Mouse (Mus musculus) embryonic facial prominence, embryonic 15.5 days (tissue): ENCODE results near the gene Arhgap8. TPM values are rescaled to one million over a fixed set of nuclear protein-coding genes. Genes with fewer than 3 reads are reported as not detected.
"Not testable (repeated sequence)": the region's sequence is repeated elsewhere in the genome, so short reads cannot be mapped to it uniquely, and the experiment has no call there.

Experiments used
- ATAC-seq: fragments of 200-750 bp; cut with Nextera tagmentation; 2 replicates; pipeline ENCODE4 v1.8.0; 2017; ENCODE audit warnings: low read depth, moderate TSS enrichment; ENCODE audit not compliant: insufficient number of reproducible peaks, low FRiP score, low TSS enrichment
- H3K27ac ChIP-seq: fragments of 300-500 bp; sonication (generic); replicated peaks from 2 replicates; pipeline ENCODE4 v1.5.1; 2015; ENCODE audit warnings: mild to moderate bottlenecking, inconsistent platforms
- H3K27me3 ChIP-seq: fragments of 300-500 bp; sonication (generic); 2 replicates; pipeline ENCODE4 v1.6.1; 2015; ENCODE audit warnings: inconsistent platforms
- H3K36me3 ChIP-seq: fragments of 300-500 bp; sonication (generic); 2 replicates; pipeline ENCODE4 v1.6.1; 2015; ENCODE audit warnings: mild to moderate bottlenecking, inconsistent platforms
- H3K4me1 ChIP-seq: fragments of 300-500 bp; sonication (generic); 2 replicates; pipeline ENCODE4 v1.6.1; 2015; ENCODE audit warnings: inconsistent platforms
- H3K4me2 ChIP-seq: fragments of 300-500 bp; sonication (generic); replicated peaks from 2 replicates; pipeline ENCODE4 v1.6.1; 2015; ENCODE audit warnings: mild to moderate bottlenecking, inconsistent platforms
- H3K4me3 ChIP-seq: fragments of 300-500 bp; sonication (generic); replicated peaks from 2 replicates; pipeline ENCODE4 v1.5.1; 2015; ENCODE audit warnings: mild to moderate bottlenecking, inconsistent platforms
- H3K9ac ChIP-seq: fragments of 300-500 bp; sonication (generic); 2 replicates; pipeline ENCODE4 v1.6.1; 2015; ENCODE audit warnings: inconsistent platforms
- H3K9me3 ChIP-seq: fragments of 300-500 bp; sonication (generic); replicated peaks from 2 replicates; pipeline ENCODE4 v1.6.1; 2016; ENCODE audit warnings: inconsistent platforms
- WGBS: fragments of 180-500 bp; shearing (Covaris S2); methylation state at CpG from one replicate; pipeline ENCODE4 v1.1.7; 2015; 5-methylcytosine and 5-hydroxymethylcytosine counted together
- polyA plus RNA-seq: library from polyadenylated mRNA; unstranded; fragments of >200 nt; fragmentation: Nextera tagmentation; extraction: Ambion mirVana; gene quantifications from 2 replicates; pipeline ENCODE4 v1.2.1, GENCODE M21; 2015

Gene Arhgap8
- polyA plus RNA-seq, 1 experiment from 2014 or later, result 6.3 TPM

- WGBS, result 43% methylated on average over 11 of the region's 11 CpGs
- H3K27me3 ChIP-seq, result peaks cover 8% of the 10 kb centered on the region
- H3K27ac ChIP-seq, result peak overlapping the region; percentile 67
- H3K4me3 ChIP-seq, result peak overlapping the region; percentile 19
- ATAC-seq, result no peak
- no peak overlapping the region for H3K9ac ChIP-seq
- H3K4me1 ChIP-seq, result peaks cover 23% of the 10 kb centered on the region
- no peaks in the 10 kb centered on the region for H3K36me3 ChIP-seq
- peak overlapping the region; percentile 47 for H3K4me2 ChIP-seq
- no peaks in the 10 kb centered on the region for H3K9me3 ChIP-seq
Measured at GRCm38 (mm10) chr15:84715132-84715531, 4.7 kb upstream of the Arhgap8 start.

GRCm38 (mm10) chr15:84717570-84718270 is 2.1 kb upstream of the Arhgap8 start:
- not testable (repeated sequence) for H3K27me3 ChIP-seq

GRCm38 (mm10) chr15:84718785-84719184 is 1.1 kb upstream of the Arhgap8 start:
- no peak overlapping the region for H3K4me2 ChIP-seq
- H3K36me3 ChIP-seq, result no peaks in the 10 kb centered on the region
- 46% methylated on average over 3 of the region's 3 CpGs for WGBS
- no peak for ATAC-seq
- no peaks in the 10 kb centered on the region for H3K9me3 ChIP-seq
- peaks cover 27% of the 10 kb centered on the region for H3K4me1 ChIP-seq
- H3K27me3 ChIP-seq, result peaks cover 8% of the 10 kb centered on the region
- no peak overlapping the region for H3K4me3 ChIP-seq
- no peak overlapping the region for H3K27ac ChIP-seq
- no peak overlapping the region for H3K9ac ChIP-seq

More at GRCm38 (mm10) chr15:84717570-84718270, 2.1 kb upstream of the Arhgap8 start:
- H3K27ac ChIP-seq, H3K36me3 ChIP-seq, H3K9ac ChIP-seq, H3K9me3 ChIP-seq, H3K4me3 ChIP-seq, ATAC-seq, H3K4me2 ChIP-seq: not testable (repeated sequence)
- peaks cover 28% of the 10 kb centered on the region for H3K4me1 ChIP-seq
- WGBS, result 58% methylated on average over 6 of the region's 6 CpGs

- H3K4me1 ChIP-seq, result peaks cover 17% of the 10 kb centered on the region
- H3K27me3 ChIP-seq, result peaks cover 8% of the 10 kb centered on the region
- peak overlapping the region; percentile 16; the same call in 1 of the 2 replicates for H3K9ac ChIP-seq
- peak overlapping the region; percentile 42 for H3K4me3 ChIP-seq
- peak; percentile 61 for ATAC-seq
- no peaks in the 10 kb centered on the region for H3K36me3 ChIP-seq
- peak overlapping the region; percentile 77 for H3K4me2 ChIP-seq
- no peaks in the 10 kb centered on the region for H3K9me3 ChIP-seq
- H3K27ac ChIP-seq, result no peak overlapping the region
- WGBS, result 5% methylated on average over 33 of the region's 33 CpGs
Measured at GRCm38 (mm10) chr15:84720291-84721204, 696 bp downstream of the Arhgap8 start.

GRCm38 (mm10) chr15:84723656-84724055 is 3.8 kb downstream of the Arhgap8 start:
- H3K4me2 ChIP-seq, H3K27me3 ChIP-seq, H3K36me3 ChIP-seq, H3K9me3 ChIP-seq, H3K27ac ChIP-seq, ATAC-seq, H3K9ac ChIP-seq, H3K4me3 ChIP-seq: not testable (repeated sequence)
- WGBS, result 88% methylated on average over 1 of the region's 1 CpGs
- H3K4me1 ChIP-seq, result peaks cover 25% of the 10 kb centered on the region

- peaks cover 29% of the 10 kb centered on the region for H3K4me1 ChIP-seq
- H3K36me3 ChIP-seq, result no peaks in the 10 kb centered on the region
- WGBS, result 44% methylated on average over 4 of the region's 4 CpGs
- H3K9ac ChIP-seq, result no peak overlapping the region
- no peak for ATAC-seq
- H3K4me2 ChIP-seq, result no peak overlapping the region
- no peaks in the 10 kb centered on the region for H3K9me3 ChIP-seq
- no peak overlapping the region for H3K4me3 ChIP-seq
- no peak overlapping the region for H3K27ac ChIP-seq
- peaks cover 3% of the 10 kb centered on the region for H3K27me3 ChIP-seq
Measured at GRCm38 (mm10) chr15:84724199-84724598, 4.3 kb downstream of the Arhgap8 start.

GRCm38 (mm10) chr15:84729685-84730084 is 9.8 kb downstream of the Arhgap8 start:
- Histone ChIP-seq H3K27ac (no peak overlapping the region), H3K4me1 (peaks cover 15% of the 10 kb centered on the region), H3K27me3 (no peaks in the 10 kb centered on the region), H3K9me3 (no peaks in the 10 kb centered on the region), H3K9ac (no peak overlapping the region), H3K4me3 (no peak overlapping the region), H3K4me2 (no peak overlapping the region), H3K36me3 (no peaks in the 10 kb centered on the region)
- ATAC-seq, result no peak
- WGBS, result 72% methylated on average over 6 of the region's 6 CpGs

- WGBS, result 53% methylated on average over 1 of the region's 1 CpGs
Measured at GRCm38 (mm10) chr15:84730893-84731292, 11.0 kb downstream of the Arhgap8 start.

GRCm38 (mm10) chr15:84731676-84732424 is 12.0 kb downstream of the Arhgap8 start:
- WGBS, result 53% methylated on average over 18 of the region's 18 CpGs
- H3K4me1 ChIP-seq, result peaks cover 21% of the 10 kb centered on the region
- no peaks in the 10 kb centered on the region for H3K27me3 ChIP-seq
- no peaks in the 10 kb centered on the region for H3K9me3 ChIP-seq
- no peaks in the 10 kb centered on the region for H3K36me3 ChIP-seq
- H3K9ac ChIP-seq, result no peak overlapping the region
- H3K27ac ChIP-seq, result no peak overlapping the region
- H3K4me2 ChIP-seq, result no peak overlapping the region
- no peak for ATAC-seq
- H3K4me3 ChIP-seq, result no peak overlapping the region

More at GRCm38 (mm10) chr15:84730893-84731292, 11.0 kb downstream of the Arhgap8 start:
- Histone ChIP-seq H3K4me2 (no peak overlapping the region), H3K9ac (no peak overlapping the region), H3K27ac (no peak overlapping the region), H3K4me1 (peaks cover 15% of the 10 kb centered on the region), H3K36me3 (no peaks in the 10 kb centered on the region), H3K9me3 (no peaks in the 10 kb centered on the region), H3K27me3 (no peaks in the 10 kb centered on the region), H3K4me3 (no peak overlapping the region)
- ATAC-seq, result no peak

GRCm38 (mm10) chr15:84732425-84732749 is 12.5 kb downstream of the Arhgap8 start:
- 53% methylated on average over 4 of the region's 4 CpGs for WGBS
- Histone ChIP-seq H3K9me3 (no peaks in the 10 kb centered on the region), H3K27me3 (no peaks in the 10 kb centered on the region), H3K4me1 (peaks cover 21% of the 10 kb centered on the region), H3K4me3 (no peak overlapping the region), H3K27ac (no peak overlapping the region), H3K36me3 (no peaks in the 10 kb centered on the region), H3K9ac (no peak overlapping the region), H3K4me2 (no peak overlapping the region)
- no peak for ATAC-seq
